Mouse (Mus musculus): ENCODE data around the gene Atp6v0e2.
"Not testable (repeated sequence)": the region's sequence is repeated elsewhere in the genome, so short reads cannot be mapped to it uniquely, and the experiment has no call there.

The Atp6v0e2 gene

GRCm38 (mm10) chr6:48537105-48537954, at the start of gene Atp6v0e2:
Atp6v0e2 (plus strand) TSS chr6:48537615.
- DNase-seq (ENCODE audit: low spot score): peak; percentile 64

- DNase-seq (ENCODE audit: low spot score): no peak
Measured at GRCm38 (mm10) chr6:48487747-48488725, 49.4 kb upstream of the Atp6v0e2 start.

DNA sequence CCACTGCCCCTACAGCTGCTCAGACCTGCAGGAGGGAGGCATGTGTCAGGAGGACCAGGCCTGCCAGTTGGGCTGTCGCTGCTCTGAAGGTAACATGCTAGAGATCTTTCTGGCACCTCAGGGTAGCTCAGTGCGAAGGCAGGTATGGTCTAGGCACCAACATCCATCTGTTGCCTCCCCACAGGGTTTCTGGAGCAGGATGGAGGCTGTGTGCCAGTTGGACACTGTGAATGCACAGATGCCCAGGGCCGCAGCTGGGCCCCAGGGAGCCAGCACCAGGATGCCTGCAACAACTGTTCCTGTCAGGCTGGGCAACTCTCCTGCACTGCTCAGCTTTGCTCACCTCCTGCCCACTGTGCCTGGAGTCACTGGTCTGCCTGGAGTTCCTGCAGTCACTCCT, 47.7 kb upstream of the Atp6v0e2 start:
- DNase-seq (ENCODE audit: low spot score): no peak

DNA sequence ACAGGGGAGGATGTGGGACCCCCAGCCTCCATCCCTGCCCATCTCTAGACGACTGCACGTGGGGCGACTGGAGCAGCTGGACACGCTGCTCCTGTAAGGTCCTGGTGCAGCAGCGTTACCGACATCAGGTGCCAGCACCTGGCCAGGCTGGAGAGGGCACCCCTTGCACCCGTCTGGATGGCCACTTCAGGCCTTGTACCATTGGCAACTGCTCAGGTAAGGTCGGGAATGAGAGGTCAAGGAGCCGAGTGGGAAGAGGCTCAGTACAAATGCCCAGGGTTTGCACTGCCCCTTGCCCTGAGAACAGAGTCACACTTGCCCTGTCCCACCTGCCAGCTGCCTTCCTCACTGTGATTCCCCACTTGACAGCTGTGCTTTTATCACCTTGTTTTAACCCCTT, 46.1 kb upstream of the Atp6v0e2 start:
- DNase-seq (ENCODE audit: low spot score): no peak

DNA sequence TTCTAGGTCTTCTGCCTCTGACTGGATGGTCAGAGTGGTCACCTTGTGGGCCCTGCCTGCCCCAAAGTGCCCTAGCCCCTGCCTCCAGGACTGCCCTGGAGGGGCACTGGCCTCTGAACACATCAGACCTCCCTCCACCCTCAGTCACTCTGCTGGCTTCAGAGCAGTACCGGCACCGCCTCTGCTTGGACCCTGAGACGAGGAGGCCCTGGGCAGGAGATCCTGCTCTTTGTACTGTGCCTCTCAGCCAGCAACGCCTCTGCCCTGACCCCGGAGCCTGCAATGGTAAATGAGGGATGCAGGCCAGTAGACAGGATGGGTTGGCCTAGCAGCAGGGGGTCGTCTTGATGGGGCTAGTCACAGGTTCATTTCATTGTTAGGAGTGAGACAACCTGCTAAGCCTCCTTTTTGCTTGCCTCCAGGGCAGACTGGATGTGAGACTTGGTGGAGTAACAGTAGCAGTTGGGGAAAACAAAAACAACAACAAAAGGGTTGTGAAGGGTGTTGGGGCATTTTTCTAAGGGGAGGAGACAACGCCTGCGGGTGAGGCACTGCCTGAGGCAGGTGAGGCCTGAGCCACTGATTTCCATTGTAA, 44.2 kb upstream of the Atp6v0e2 start:
- no peak for DNase-seq (ENCODE audit: low spot score)

DNA sequence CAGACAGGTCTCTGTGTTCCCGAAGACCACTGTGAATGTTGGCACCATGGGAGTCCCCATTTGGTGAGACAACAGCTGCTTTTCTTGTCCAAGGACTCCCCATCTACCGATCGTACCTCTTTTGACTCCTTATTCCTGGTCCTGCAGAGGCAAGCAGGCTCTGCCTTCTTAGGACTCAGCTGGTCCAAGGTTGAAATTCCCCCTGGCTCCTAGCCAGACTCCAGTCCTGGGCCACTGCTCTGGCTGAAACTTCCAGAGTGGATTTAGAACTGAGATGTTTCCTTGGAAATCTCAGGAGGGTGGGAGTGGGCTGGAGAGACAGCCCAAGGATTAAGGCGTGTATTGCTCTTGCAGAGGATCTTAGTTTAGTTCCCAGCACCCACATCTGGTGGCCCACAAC, 39.9 kb upstream of the Atp6v0e2 start:
- DNase-seq (ENCODE audit: low spot score): no peak

DNA sequence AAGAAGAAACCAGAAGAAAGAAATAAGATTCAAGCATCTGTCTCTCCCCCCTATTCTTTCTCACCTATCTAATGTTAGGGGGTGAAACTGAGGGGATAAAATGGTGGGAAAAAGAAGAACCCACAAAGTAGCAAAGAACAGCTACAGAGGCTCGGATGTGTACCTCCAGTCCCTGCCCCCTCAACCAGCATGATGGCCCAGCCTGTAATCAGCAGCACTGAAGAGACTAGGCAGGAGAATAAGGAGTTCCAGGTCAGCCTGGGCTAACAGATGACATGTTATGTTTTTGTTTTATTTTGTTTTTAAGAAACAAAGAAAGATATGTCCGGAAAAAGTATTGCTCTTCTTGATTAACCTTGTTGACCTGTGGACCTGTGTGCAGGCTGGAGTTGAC, 33.6 kb upstream of the Atp6v0e2 start:
- DNase-seq (ENCODE audit: low spot score): no peak

GRCm38 (mm10) chr6:48504241-48504854, 33.1 kb upstream of the Atp6v0e2 start:
- peak; percentile 89 for DNase-seq (ENCODE audit: low spot score)

GRCm38 (mm10) chr6:48508087-48508486, 29.3 kb upstream of the Atp6v0e2 start:
- DNase-seq (ENCODE audit: low spot score): no peak

GRCm38 (mm10) chr6:48510426-48510825, 27.0 kb upstream of the Atp6v0e2 start:
- DNase-seq (ENCODE audit: low spot score): no peak

DNA sequence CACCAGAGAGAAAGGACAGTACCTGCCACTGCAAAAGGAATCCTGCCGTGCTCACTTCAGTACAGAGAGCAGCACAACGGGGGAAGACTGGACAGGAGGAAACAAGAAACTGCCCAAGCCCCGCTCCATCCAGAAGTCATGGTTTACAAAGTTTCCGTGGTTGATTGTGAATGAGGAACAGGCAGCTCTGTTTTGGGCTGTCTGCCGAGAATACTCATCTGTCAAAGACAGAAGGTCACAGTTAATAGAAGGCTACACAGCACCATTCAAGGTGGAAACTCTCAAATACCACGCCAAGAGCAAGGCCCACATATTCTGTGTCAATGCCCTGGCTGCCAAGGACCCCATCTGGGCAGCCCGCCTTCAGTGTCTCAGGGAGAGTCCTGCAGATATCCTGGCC, 25.6 kb upstream of the Atp6v0e2 start:
- DNase-seq (ENCODE audit: low spot score): no peak

GRCm38 (mm10) chr6:48524882-48525281, 12.5 kb upstream of the Atp6v0e2 start:
- not testable (repeated sequence) for DNase-seq (ENCODE audit: low spot score)

- DNase-seq (ENCODE audit: low spot score): no peak
Measured at GRCm38 (mm10) chr6:48527901-48528300, 9.5 kb upstream of the Atp6v0e2 start.

GRCm38 (mm10) chr6:48529261-48529660, 8.2 kb upstream of the Atp6v0e2 start:
- no peak for DNase-seq (ENCODE audit: low spot score)

DNA sequence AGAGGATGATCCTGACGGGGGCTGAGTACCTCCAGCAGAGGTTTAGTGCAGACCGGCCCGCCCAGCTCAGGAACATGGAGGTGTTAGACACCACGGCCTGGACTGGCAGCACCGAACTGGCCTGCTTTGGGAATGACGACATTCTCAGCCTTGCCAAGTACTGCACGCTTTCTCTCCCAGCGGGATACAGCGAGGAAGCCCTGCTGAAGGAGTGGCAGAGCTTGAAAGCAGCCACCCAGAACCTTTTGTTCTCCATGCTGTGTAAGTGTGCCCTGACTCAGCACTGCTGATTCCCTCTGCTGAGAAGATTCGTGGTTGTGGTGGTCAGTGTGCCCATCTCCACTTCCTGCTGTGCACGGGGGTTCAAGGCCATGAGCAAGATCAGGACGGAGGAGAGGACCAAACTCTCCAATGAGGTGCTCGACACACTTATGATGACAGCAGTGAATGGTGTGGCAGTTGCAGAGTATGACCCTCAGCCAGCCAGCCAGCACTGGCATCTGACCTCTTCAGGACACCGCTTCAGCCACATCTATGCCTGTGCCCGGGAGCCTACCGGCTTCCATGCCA, 7.5 kb upstream of the Atp6v0e2 start:
- DNase-seq (ENCODE audit: low spot score): no peak

DNA sequence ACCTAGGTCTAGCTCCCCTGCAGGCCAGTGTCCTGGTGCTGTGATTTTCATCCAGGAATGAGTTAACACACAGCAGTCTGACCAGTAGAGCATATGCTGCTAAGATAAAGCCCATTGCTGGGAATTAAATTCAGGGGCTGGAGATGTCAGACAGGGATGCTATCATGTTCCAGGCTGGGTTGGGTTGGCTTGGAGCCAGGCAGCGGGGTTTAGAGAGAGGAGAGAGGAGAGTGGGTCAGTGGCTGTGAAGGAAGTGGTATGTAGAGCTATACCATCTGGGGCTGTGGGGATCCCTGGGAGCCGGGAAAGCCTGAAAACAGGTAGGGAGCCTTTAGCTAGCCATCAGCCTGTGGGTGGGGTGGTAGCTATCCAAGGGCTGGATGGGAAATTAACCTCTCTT, 6.6 kb upstream of the Atp6v0e2 start:
- DNase-seq (ENCODE audit: low spot score): no peak

DNA sequence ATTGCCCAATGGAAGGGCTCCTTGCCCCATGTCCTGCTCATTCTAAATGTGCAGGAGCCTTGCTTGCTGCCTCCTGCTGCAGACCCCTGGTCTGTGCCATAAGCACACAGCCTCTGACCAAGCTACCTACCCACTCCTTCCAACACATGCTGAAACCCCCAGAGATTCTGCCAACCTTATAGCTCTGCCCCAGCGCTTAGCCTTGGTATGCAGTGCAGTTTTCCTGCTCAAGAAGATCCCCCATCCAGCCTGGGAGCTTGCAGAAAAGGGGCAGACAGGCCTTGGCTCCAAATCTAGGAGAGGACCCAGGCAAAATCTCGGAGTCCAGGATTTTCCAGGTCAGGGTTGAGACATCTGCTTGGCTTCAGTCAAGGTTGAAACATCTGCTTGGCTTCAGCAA, 3.9 kb upstream of the Atp6v0e2 start:
- no peak for DNase-seq (ENCODE audit: low spot score)

DNA sequence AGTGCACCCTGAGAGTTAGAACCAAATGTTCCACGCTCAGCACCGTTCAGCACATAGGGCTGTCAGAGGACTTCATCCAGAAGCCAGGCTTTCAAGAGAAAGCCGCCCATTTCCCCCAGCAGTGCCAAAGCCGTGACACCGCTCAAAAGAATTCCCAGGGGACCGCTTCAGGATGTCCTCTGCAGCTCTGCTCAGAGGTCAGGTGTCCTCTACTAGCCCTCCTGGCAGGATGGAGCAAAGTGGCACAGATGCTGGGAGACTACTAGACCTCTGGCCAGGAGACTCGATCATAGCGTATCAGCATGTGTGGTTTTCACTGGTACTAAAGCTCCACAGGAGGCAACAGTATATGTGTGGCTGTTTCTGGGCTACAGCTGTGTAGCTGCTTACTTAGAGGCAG, 2.5 kb upstream of the Atp6v0e2 start:
- no peak for DNase-seq (ENCODE audit: low spot score)

DNA sequence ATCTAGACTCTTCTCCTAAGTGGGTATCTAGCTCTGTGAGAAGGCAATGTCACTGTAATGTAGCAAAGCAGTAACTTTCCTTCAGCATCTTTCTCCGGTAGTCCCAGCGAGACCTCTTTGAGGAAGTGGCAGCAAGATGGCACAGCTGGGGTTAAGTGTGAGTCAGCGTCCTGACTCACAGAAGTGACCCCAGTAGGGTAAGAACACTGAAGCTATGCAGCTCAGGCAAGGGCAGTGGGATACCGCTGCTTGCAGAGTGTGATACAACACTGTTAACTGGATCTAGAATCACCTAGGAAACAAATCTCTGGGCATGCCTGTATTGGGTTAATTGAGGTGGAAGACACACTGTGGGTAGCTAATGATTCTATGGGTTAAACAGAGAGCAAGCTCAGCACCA, 1.3 kb upstream of the Atp6v0e2 start:
- DNase-seq (ENCODE audit: low spot score): no peak

DNA sequence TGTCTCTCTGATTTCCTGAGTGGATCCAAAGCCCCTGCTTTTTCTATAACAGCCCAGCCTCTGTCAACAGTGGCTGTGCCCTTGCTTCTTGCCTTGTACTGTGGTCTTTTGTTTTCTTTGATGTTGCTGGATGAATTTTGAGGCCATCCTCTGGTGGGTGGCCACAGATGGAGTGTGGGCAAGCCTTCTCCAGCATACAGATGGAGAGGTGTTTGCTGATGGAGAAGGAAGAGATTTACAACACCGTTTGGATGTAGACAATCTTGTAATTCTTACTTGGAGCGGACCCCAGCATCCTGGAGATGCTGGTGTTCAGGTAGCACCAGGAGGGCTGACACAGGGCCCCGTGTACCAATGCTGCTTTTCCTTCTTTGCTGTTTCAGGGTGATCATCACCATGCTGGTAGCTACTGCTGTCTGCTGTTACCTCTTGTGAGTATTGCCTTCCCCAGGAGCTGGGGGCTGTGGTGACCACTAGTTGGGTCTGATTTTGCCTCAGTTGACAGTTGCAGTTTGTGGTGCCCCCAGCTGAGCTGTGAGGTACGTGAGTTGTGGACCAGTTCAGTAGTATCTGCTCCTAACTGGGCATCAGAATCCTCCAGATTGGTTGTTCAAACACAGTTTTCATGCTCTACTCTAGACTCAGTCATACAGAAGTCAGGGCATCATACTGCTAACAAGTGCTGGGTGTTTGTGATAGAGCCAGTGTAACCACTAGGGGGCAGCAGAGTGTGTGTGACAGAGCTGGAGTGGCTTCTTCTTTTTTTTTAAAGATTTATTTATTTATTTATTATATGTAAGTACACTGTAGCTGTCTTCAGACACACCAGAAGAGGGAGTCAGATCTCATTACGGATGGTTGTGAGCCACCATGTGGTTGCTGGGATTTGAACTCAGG, 1.7 kb downstream of the Atp6v0e2 start:
- DNase-seq (ENCODE audit: low spot score): peak; percentile 97

DNA sequence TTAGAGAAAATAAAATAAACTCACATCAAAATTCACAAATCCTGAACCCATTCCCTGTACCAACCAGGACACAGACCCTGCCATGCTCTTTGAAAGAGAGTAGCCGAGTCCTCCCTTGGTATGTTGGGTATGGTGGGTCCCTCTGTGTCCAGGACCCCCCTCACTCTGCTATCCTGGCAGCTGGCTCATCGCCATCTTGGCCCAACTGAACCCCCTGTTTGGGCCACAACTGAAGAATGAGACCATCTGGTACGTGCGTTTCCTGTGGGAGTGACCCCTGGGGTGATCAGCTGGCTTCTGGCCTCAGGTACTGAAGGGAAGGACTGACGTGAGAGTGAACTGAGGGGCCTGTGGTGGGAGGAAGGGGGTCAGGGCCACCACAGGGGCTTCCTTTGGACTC, 2.4 kb downstream of the Atp6v0e2 start:
- DNase-seq (ENCODE audit: low spot score): no peak

All from adipocyte (in vitro differentiated cells).